Mouse (Mus musculus) gonadal fat pad, adult 2 months (tissue): ENCODE results near the gene Plekhm2. TPM values are rescaled to one million over a fixed set of nuclear protein-coding genes. Genes with fewer than 3 reads are reported as not detected.

ENCODE experiments used
- DNase-seq: peaks from one replicate; pipeline ENCODE4 v3.0.0-alpha.2; 2012; ENCODE audit warnings: low read depth
- polyA plus RNA-seq: library from polyadenylated mRNA; depleted of rRNA; stranded (reverse); fragments of >200 nt; gene quantifications from 2 replicates; pipeline ENCODE4 v1.2.3, GENCODE M21; 2012

The Plekhm2 gene
- polyA plus RNA-seq, 1 experiment, result 58.2 TPM

- no peak for DNase-seq
These were observed 32.4 kb downstream of the Plekhm2 start for GRCm38 (mm10) chr4:141632111-141632873.

DNA sequence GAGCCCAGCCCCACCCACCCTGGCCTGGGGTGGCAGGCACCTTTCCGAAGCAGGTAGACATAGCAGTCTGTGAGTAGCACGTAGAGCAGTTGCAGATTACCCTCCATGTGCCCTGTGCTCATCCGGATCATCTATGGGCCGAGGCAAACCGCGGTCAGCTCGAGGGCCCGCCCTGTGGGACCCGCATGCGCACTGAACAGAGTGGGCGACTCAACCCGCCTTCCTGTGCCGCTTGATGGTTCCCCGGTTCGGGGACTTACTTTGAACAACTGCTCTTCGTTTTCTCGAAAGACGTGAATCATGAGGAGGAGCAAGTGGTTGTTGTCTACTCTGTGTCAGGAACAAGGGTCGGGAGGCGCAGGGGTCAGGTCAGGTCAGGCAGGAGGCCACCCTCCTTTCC is 33.4 kb downstream of the Plekhm2 start:
- DNase-seq, result no peak

- DNase-seq, result no peak
These were observed 34.7 kb downstream of the Plekhm2 start for GRCm38 (mm10) chr4:141630021-141630420.

GRCm38 (mm10) chr4:141628661-141629060 is 36.0 kb downstream of the Plekhm2 start:
- DNase-seq, result no peak

- no peak for DNase-seq
These were observed 37.2 kb downstream of the Plekhm2 start for GRCm38 (mm10) chr4:141627502-141627901.

- no peak for DNase-seq
These were observed 38.7 kb downstream of the Plekhm2 start for GRCm38 (mm10) chr4:141625774-141626550.

- no peak for DNase-seq
These were observed 39.5 kb downstream of the Plekhm2 start for GRCm38 (mm10) chr4:141624983-141625773.

- DNase-seq, result no peak
These were observed 40.6 kb downstream of the Plekhm2 start for GRCm38 (mm10) chr4:141624134-141624533.

GRCm38 (mm10) chr4:141623666-141624065 is 41.0 kb downstream of the Plekhm2 start, which contains the start of gene Slc25a34:
Gene Slc25a34, minus strand, starts transcription at chr4:141623821.
- no peak for DNase-seq

DNA sequence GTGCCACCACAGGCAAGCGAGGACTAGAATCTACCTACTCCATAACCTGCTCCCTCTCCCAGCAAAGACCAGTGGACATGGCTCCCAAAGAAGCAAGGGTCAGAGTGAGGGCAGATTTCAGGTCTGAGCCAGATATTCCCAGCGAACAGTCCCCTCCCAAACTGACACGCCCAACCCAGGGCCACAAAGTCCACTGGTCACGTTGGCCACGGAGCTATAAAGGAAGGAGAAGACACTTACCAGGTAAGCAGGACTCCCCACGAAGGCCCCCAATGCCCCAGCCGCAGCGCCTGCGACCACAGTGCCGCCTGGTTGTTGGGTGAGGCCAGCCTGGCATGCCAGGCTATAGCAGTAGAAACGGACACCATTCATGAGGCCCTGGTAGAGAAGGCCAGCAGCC is 41.7 kb downstream of the Plekhm2 start:
- no peak for DNase-seq

DNA sequence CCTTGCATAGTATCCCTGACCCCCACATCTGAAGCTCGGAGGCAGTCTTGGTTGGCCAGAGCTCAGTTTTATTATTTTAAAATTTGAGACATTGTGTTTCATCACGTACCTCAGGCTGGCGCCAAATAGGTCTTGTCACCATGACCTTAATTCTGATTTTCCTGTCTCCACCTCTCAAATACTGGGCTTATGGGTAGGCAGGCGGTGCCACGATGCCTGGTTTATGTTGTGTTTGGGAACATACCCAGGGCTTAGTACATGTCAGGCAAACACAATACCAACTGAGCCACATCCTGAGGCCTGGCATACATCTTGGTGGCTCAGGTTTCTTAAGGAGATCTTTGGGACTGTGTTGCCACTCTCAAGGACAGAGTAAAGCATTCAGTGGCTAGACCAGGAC is 42.1 kb downstream of the Plekhm2 start:
- DNase-seq, result no peak

GRCm38 (mm10) chr4:141622091-141622490 is 42.6 kb downstream of the Plekhm2 start:
- DNase-seq, result no peak

DNA sequence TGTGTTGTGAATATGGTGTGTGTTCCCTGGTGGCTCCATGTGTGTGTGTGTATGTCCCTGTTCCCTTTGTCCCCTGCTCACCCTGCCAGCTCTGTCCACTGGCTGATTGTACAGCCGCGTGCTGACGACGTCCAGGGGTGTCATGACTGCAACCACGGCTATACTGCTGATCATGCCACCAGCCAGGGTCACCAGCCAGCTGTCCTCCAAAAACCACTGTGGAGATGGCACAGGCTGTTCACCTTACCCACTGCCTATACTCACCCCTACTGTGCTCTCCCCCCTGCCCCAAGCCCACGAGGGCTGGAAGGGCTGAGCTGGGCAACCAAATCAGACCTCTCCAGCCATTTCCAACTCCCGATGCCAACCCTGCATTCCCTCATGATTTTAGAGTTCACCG is 43.4 kb downstream of the Plekhm2 start:
- no peak for DNase-seq

GRCm38 (mm10) chr4:141619299-141619883 is 45.3 kb downstream of the Plekhm2 start:
- DNase-seq, result no peak

GRCm38 (mm10) chr4:141618565-141619243 is 46.0 kb downstream of the Plekhm2 start, which contains the start of gene Tmem82:
Gene Tmem82, minus strand, starts transcription at chr4:141618633.
- DNase-seq, result no peak

GRCm38 (mm10) chr4:141617863-141618564 is 46.7 kb downstream of the Plekhm2 start:
- no peak for DNase-seq

DNA sequence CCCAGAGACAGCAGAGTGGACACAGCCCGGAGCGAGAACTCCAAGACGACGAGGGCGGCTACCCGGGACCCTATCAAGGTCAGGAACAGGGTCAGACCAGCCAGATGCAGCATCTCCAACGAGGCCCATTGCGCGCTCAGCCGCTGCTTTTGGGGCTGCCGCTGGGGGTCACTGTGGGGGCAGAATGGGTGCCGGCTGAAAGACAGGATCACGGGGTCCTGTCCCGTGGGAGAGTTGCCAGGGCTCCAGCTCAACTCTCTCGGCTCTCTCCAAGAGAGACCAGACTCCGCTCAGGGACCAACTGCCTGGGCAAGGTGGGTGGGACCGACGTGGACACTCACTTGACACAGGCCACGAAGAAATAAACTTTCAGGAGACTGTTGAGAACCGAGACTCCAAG is 47.4 kb downstream of the Plekhm2 start:
- DNase-seq, result no peak

DNA sequence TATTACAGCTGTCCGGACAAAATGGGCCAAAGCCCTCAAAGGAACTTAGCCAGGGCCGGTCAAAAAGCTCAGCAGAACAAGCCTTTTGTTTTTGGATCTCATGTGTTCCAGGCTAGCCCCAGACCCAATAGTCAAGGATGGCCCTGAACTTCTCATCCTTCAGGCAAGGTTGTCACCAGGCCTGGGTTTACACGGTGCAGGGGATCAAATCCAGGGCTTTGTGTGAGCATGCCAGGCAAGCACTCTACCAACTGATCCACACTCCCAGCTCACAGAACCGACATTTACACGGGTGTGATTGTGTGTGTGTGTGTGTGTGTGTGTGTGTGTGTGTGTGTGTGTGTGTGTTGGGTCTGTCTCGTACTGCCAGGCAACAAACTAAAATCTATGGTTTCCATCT is 47.9 kb downstream of the Plekhm2 start:
- DNase-seq, result no peak

- DNase-seq, result no peak
These were observed 49.8 kb downstream of the Plekhm2 start for GRCm38 (mm10) chr4:141614946-141615345.

GRCm38 (mm10) chr4:141609538-141609937 is 55.2 kb downstream of the Plekhm2 start:
- DNase-seq, result no peak

DNA sequence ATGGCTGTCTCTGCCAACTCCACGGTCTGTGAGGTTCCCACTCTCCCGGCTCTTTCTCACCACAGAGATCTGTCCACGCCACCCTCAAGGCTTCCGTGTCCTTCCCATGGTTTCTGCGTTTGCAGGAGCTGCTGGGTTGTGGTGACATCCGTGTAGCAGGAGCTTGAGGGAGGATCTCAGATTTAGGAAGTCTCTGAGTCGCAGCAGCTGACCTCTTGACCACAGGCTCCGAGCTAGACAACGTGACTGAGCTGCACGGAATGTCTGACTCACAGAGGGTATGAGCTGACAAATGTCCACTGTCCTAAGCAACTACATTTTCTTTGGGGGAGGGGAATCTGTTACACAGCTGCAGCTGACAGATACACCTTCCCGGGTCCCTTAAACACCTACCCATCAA is 58.8 kb downstream of the Plekhm2 start, which contains the start of gene Fblim1:
Gene Fblim1, minus strand, starts transcription at position 236 of the 400 bp plus-strand sequence.
- DNase-seq, result no peak
